Mouse (Mus musculus): Measurements from ENCODE around the gene Nol11. TPM values are rescaled to one million over a fixed set of nuclear protein-coding genes. Genes with fewer than 3 reads are reported as not detected.

Nol11 gene
- polyA plus RNA-seq, 1 experiment, result 20.0 TPM

- TF ChIP-seq POLR2A (IDR thresholded peaks at IDR 0.05; ENCODE audit: insufficient read length, low read depth) (no peak), MYOD1 (IDR thresholded peaks at IDR 0.05; ENCODE audit: control insufficient read depth in 1 of 3, insufficient read length in 2 of 3, low read depth in 2 of 3) (no peak), MYOG (IDR thresholded peaks at IDR 0.05; ENCODE audit: control insufficient read depth in 1 of 3, insufficient read depth in 1 of 3, insufficient read length in 2 of 3, low read depth in 2 of 3) (no peak), POLR2AphosphoS2 (IDR thresholded peaks at IDR 0.05; ENCODE audit: insufficient read length, low read depth) (no peak), MAX (IDR thresholded peaks at IDR 0.05; ENCODE audit: low read depth) (no peak), E2F4 (IDR thresholded peaks at IDR 0.05; ENCODE audit: insufficient read depth) (no peak), REST (IDR thresholded peaks at IDR 0.05; ENCODE audit: insufficient read depth, insufficient read length) (no peak), TCF12 (IDR thresholded peaks at IDR 0.05; ENCODE audit: insufficient read depth, poor library complexity, severe bottlenecking) (no peak), CEBPB (IDR thresholded peaks at IDR 0.05; ENCODE audit: insufficient read depth, poor library complexity, severe bottlenecking) (no peak), TCF3 (IDR thresholded peaks at IDR 0.05; ENCODE audit: insufficient read length, low read depth) (no peak), SRF (IDR thresholded peaks at IDR 0.05; ENCODE audit: control insufficient read depth, insufficient read length, low read depth) (no peak), USF1 (IDR thresholded peaks at IDR 0.05; ENCODE audit: low read depth) (no peak)
These were observed 12.6 kb upstream of the Nol11 start for GRCm38 (mm10) chr11:107201773-107202172.

GRCm38 (mm10) chr11:107199281-107199680 is 10.1 kb upstream of the Nol11 start:
- H3ac ChIP-seq (ENCODE audit: control insufficient read depth, insufficient read length), result no peak overlapping the region
- H3K36me3 ChIP-seq (ENCODE audit: control insufficient read depth, insufficient read depth), result no peaks in the 10 kb centered on the region

More at GRCm38 (mm10) chr11:107201773-107202172, 12.6 kb upstream of the Nol11 start:
- H3K27me3 ChIP-seq (ENCODE audit: control insufficient read depth, insufficient read depth, insufficient read length), result peaks cover 39% of the 10 kb centered on the region
- no peak overlapping the region for H3K4me3 ChIP-seq
- H3ac ChIP-seq (ENCODE audit: control insufficient read depth, insufficient read length), result no peak overlapping the region
- no peaks in the 10 kb centered on the region for H3K36me3 ChIP-seq (ENCODE audit: control insufficient read depth, insufficient read depth)
- H3K79me2 ChIP-seq (ENCODE audit: control insufficient read depth, insufficient read depth), result no peaks in the 10 kb centered on the region
- no peak overlapping the region for H3K4me2 ChIP-seq (ENCODE audit: low read depth)

GRCm38 (mm10) chr11:107195334-107195733 is 6.2 kb upstream of the Nol11 start:
- H3ac ChIP-seq (ENCODE audit: control insufficient read depth, insufficient read length), result no peak overlapping the region
- H3K27me3 ChIP-seq (ENCODE audit: control insufficient read depth, insufficient read depth, insufficient read length), result no peaks in the 10 kb centered on the region
- H3K4me3 ChIP-seq, result no peak overlapping the region
- no peaks in the 10 kb centered on the region for H3K36me3 ChIP-seq (ENCODE audit: control insufficient read depth, insufficient read depth)
- H3K79me2 ChIP-seq (ENCODE audit: control insufficient read depth, insufficient read depth), result no peaks in the 10 kb centered on the region
- TF ChIP-seq MAX (IDR thresholded peaks at IDR 0.05; ENCODE audit: low read depth) (no peak), E2F4 (IDR thresholded peaks at IDR 0.05; ENCODE audit: insufficient read depth) (no peak), POLR2AphosphoS2 (IDR thresholded peaks at IDR 0.05; ENCODE audit: insufficient read length, low read depth) (no peak), POLR2A (IDR thresholded peaks at IDR 0.05; ENCODE audit: insufficient read length, low read depth) (no peak), MYOD1 (IDR thresholded peaks at IDR 0.05; ENCODE audit: control insufficient read depth in 1 of 3, insufficient read length in 2 of 3, low read depth in 2 of 3) (no peak), SRF (IDR thresholded peaks at IDR 0.05; ENCODE audit: control insufficient read depth, insufficient read length, low read depth) (no peak), CEBPB (IDR thresholded peaks at IDR 0.05; ENCODE audit: insufficient read depth, poor library complexity, severe bottlenecking) (no peak), TCF3 (IDR thresholded peaks at IDR 0.05; ENCODE audit: insufficient read length, low read depth) (no peak), REST (IDR thresholded peaks at IDR 0.05; ENCODE audit: insufficient read depth, insufficient read length) (no peak), USF1 (IDR thresholded peaks at IDR 0.05; ENCODE audit: low read depth) (no peak), TCF12 (IDR thresholded peaks at IDR 0.05; ENCODE audit: insufficient read depth, poor library complexity, severe bottlenecking) (no peak), MYOG (IDR thresholded peaks at IDR 0.05; ENCODE audit: control insufficient read depth in 1 of 3, insufficient read depth in 1 of 3, insufficient read length in 2 of 3, low read depth in 2 of 3) (no peak)
- H3K4me2 ChIP-seq (ENCODE audit: low read depth), result no peak overlapping the region

More at GRCm38 (mm10) chr11:107199281-107199680, 10.1 kb upstream of the Nol11 start:
- Histone ChIP-seq H3K79me2 (ENCODE audit: control insufficient read depth, insufficient read depth) (no peaks in the 10 kb centered on the region), H3K4me3 (no peak overlapping the region), H3K4me2 (ENCODE audit: low read depth) (no peak overlapping the region), H3K27me3 (ENCODE audit: control insufficient read depth, insufficient read depth, insufficient read length) (peaks cover 29% of the 10 kb centered on the region)
- TF ChIP-seq CEBPB (IDR thresholded peaks at IDR 0.05; ENCODE audit: insufficient read depth, poor library complexity, severe bottlenecking), result no peak

GRCm38 (mm10) chr11:107190376-107190775 is 1.2 kb upstream of the Nol11 start:
- Histone ChIP-seq H3K4me3 (no peak overlapping the region), H3ac (ENCODE audit: control insufficient read depth, insufficient read length) (no peak overlapping the region), H3K27me3 (ENCODE audit: control insufficient read depth, insufficient read depth, insufficient read length) (no peaks in the 10 kb centered on the region), H3K79me2 (ENCODE audit: control insufficient read depth, insufficient read depth) (peaks cover 28% of the 10 kb centered on the region), H3K36me3 (ENCODE audit: control insufficient read depth, insufficient read depth) (peaks cover under 1% of the 10 kb centered on the region), H3K4me2 (ENCODE audit: low read depth) (no peak overlapping the region)
- no peak for TF ChIP-seq USF1 (IDR thresholded peaks at IDR 0.05; ENCODE audit: low read depth)
- no peak for TF ChIP-seq E2F4 (IDR thresholded peaks at IDR 0.05; ENCODE audit: insufficient read depth)
- TF ChIP-seq MYOG (IDR thresholded peaks at IDR 0.05; ENCODE audit: control insufficient read depth in 1 of 3, insufficient read depth in 1 of 3, insufficient read length in 2 of 3, low read depth in 2 of 3), result no peak
- no peak for TF ChIP-seq REST (IDR thresholded peaks at IDR 0.05; ENCODE audit: insufficient read depth, insufficient read length)
- TF ChIP-seq POLR2A (IDR thresholded peaks at IDR 0.05; ENCODE audit: insufficient read length, low read depth), result no peak
- TF ChIP-seq MYOD1 (IDR thresholded peaks at IDR 0.05; ENCODE audit: control insufficient read depth in 1 of 3, insufficient read length in 2 of 3, low read depth in 2 of 3), result no peak
- TF ChIP-seq MAX (IDR thresholded peaks at IDR 0.05; ENCODE audit: low read depth), result no peak
- TF ChIP-seq SRF (IDR thresholded peaks at IDR 0.05; ENCODE audit: control insufficient read depth, insufficient read length, low read depth), result no peak
- TF ChIP-seq TCF3 (IDR thresholded peaks at IDR 0.05; ENCODE audit: insufficient read length, low read depth), result no peak
- no peak for TF ChIP-seq CEBPB (IDR thresholded peaks at IDR 0.05; ENCODE audit: insufficient read depth, poor library complexity, severe bottlenecking)
- no peak for TF ChIP-seq TCF12 (IDR thresholded peaks at IDR 0.05; ENCODE audit: insufficient read depth, poor library complexity, severe bottlenecking)

- no peak for TF ChIP-seq SRF (IDR thresholded peaks at IDR 0.05; ENCODE audit: control insufficient read depth, insufficient read length, low read depth)
- TF ChIP-seq POLR2A (IDR thresholded peaks at IDR 0.05; ENCODE audit: insufficient read length, low read depth), result no peak
- no peak for TF ChIP-seq USF1 (IDR thresholded peaks at IDR 0.05; ENCODE audit: low read depth)
- no peak for TF ChIP-seq MYOG (IDR thresholded peaks at IDR 0.05; ENCODE audit: control insufficient read depth in 1 of 3, insufficient read depth in 1 of 3, insufficient read length in 2 of 3, low read depth in 2 of 3)
- TF ChIP-seq CEBPB (IDR thresholded peaks at IDR 0.05; ENCODE audit: insufficient read depth, poor library complexity, severe bottlenecking), result no peak
- TF ChIP-seq TCF3 (IDR thresholded peaks at IDR 0.05; ENCODE audit: insufficient read length, low read depth), result no peak
- no peak for TF ChIP-seq E2F4 (IDR thresholded peaks at IDR 0.05; ENCODE audit: insufficient read depth)
- no peak for TF ChIP-seq REST (IDR thresholded peaks at IDR 0.05; ENCODE audit: insufficient read depth, insufficient read length)
- no peak for TF ChIP-seq MYOD1 (IDR thresholded peaks at IDR 0.05; ENCODE audit: control insufficient read depth in 1 of 3, insufficient read length in 2 of 3, low read depth in 2 of 3)
- Histone ChIP-seq H3K27me3 (ENCODE audit: control insufficient read depth, insufficient read depth, insufficient read length) (no peaks in the 10 kb centered on the region), H3K4me2 (ENCODE audit: low read depth) (no peak overlapping the region), H3ac (ENCODE audit: control insufficient read depth, insufficient read length) (no peak overlapping the region), H3K79me2 (ENCODE audit: control insufficient read depth, insufficient read depth) (peaks cover 32% of the 10 kb centered on the region), H3K36me3 (ENCODE audit: control insufficient read depth, insufficient read depth) (peaks cover 43% of the 10 kb centered on the region), H3K4me3 (no peak overlapping the region)
These were observed 5.4 kb downstream of the Nol11 start for GRCm38 (mm10) chr11:107183777-107184176.
